Comparison of ENCODE assay signal across 1 mouse cellular context in genomic region chr2:29624091-29624608, GRCm38 (mm10).
TF ChIP-seq lines count a peak whose summit lies in the region.

No protein-coding gene starts in this region.

TF ChIP-seq in CH12.LX, 34 proteins besides CTCF, POLR2A, EP300 and RAD21 (continued from another document):
- TF ChIP-seq GABPA (IDR thresholded peaks at IDR 0.05; ENCODE audit: insufficient replicate concordance, low read depth, low read length) (no peak), NELFE (IDR thresholded peaks at IDR 0.05; ENCODE audit: low read depth, low read length) (no peak), CHD1 (IDR thresholded peaks at IDR 0.05; ENCODE audit: low read depth, low read length) (no peak; the same call in 1 of the 2 replicates), JUN (IDR thresholded peaks at IDR 0.05; ENCODE audit: insufficient read depth, low read depth, low read length) (no peak), UBTF (IDR thresholded peaks at IDR 0.05; ENCODE audit: low read depth, low read length) (no peak), MEF2A (IDR thresholded peaks at IDR 0.05; ENCODE audit: borderline replicate concordance, low read depth, low read length) (peak; percentile 12; the same call in 1 of the 2 replicates), SMC3 (IDR thresholded peaks at IDR 0.05; ENCODE audit: low read depth, low read length) (no peak), KAT2A (IDR thresholded peaks at IDR 0.05; ENCODE audit: insufficient replicate concordance, low read length) (no peak), POLR2AphosphoS2 (IDR thresholded peaks at IDR 0.05; ENCODE audit: low read depth, low read length) (peak; percentile 66; the same call in 1 of the 2 replicates), ZC3H11A (IDR thresholded peaks at IDR 0.05; ENCODE audit: low read depth, low read length) (no peak), MXI1 (IDR thresholded peaks at IDR 0.05; ENCODE audit: low read depth, low read length) (0 out of 2 replicates have a peak, but pooled peaks have one; percentile 60), SIN3A (IDR thresholded peaks at IDR 0.05; ENCODE audit: low read length) (peak; percentile 43; the same call in 1 of the 2 replicates), BHLHE40 (IDR thresholded peaks at IDR 0.05; ENCODE audit: low read depth, low read length) (0 out of 2 replicates have a peak, but pooled peaks have one; percentile 48), TCF12 (IDR thresholded peaks at IDR 0.05; ENCODE audit: low read depth, low read length) (peak; percentile 98), USF2 (conservative IDR thresholded peaks at IDR 0.05; ENCODE audit: low read depth, low read length) (no peak), IRF4 (IDR thresholded peaks at IDR 0.05; ENCODE audit: low read depth, low read length) (peak; percentile 95)
TF ChIP-seq in CH12.LX: peak in this region for 15.
